In the genomic region with DNA sequence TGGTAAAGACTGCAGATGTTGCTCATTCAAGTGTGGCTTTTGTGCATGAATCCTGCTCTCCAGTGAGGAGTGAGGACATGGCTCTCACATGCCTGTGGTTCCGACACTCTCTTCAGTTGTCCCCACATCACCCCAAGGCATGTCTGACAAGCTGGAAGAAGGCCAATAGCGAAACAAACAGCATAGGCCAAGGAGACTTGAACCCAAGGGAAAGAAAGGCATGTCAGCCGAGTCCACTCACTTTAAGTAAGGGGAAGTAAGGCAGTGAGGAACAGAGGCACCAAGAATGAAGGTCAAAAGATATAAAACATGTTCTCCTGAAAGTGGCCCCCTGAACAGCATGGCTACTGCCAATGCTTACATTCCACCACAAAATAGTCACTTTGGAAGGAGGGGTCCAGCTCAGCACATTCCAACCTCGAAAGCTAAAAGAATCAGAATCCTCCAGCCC, we compare ENCODE assay signal across 9 mouse cellular contexts. TPM values are rescaled to one million over a fixed set of nuclear protein-coding genes. Genes with fewer than 3 reads are reported as not detected.
DNase-seq lines count a peak whose midpoint lies in the region; ATAC-seq and TF ChIP-seq lines count a peak whose summit lies in the region.
"Had no signal": no experiment of that assay in that cellular context is flagged by ENCODE, and none has a peak within 500 bp of the region (broad histone marks: within the 10 kb centered on the region; RNA-seq: fewer than 3 reads in every experiment).

No protein-coding gene starts in this region.

- peak; percentile 23 for DNase-seq in gastrocnemius, adult 2 months
- DNase-seq in gastrocnemius, adult 8-10 months (ENCODE audit: low spot score in 2 of 2): no peak
- DNase-seq in fibroblast of lung, adult 2 months (ENCODE audit: low read depth): peak; percentile 52
- DNase-seq in kidney, adult 9 months: peak; percentile 58
- DNase-seq in lung, postnatal 4 days: peak; percentile 36 to 62
- no peak for DNase-seq in yolk sac, embryonic 10.5 days (ENCODE audit: low spot score)
- no peak for DNase-seq in cerebellum, postnatal 25 days

- intact Hi-C loops in gastrocnemius, adult 2 months (cut with DNase I): loop anchor here (10.0 kb wide), 1 partner anchor 60 kb away; the partner anchor contains the start of gene Slc40a1

- no peak for TF ChIP-seq CTCF in gastrocnemius, adult 2 months (IDR thresholded peaks at IDR 0.05)

- no peak for ATAC-seq in frontal cortex, adult (ENCODE audit: low TSS enrichment)

- H3K4me3 ChIP-seq in gastrocnemius, adult 2 months: no peak overlapping the region

- peak overlapping the region; percentile 68 for H3K27ac ChIP-seq in gastrocnemius, adult 2 months
- H3K27ac ChIP-seq: liver, embryonic 14.5 days had no signal

RNA-seq across cellular contexts. Expression of gene Gm5269, which starts 25.5 kb away (rescaled TPM):
- not detected for total RNA-seq in gastrocnemius, adult 2 months (2021)
- total RNA-seq in gastrocnemius, adult 8-10 months (2022): not detected

Comparison
In these comparisons a context has a peak if more than half of its experiments do, and no peak if none do; other contexts are left out.
1. DNase-seq: peak in gastrocnemius, adult 2 months (single experiment), fibroblast of lung, adult 2 months (single experiment), kidney, adult 9 months (single experiment) and lung, postnatal 4 days (2 of 2); none in gastrocnemius, adult 8-10 months (0 of 2), yolk sac, embryonic 10.5 days (single experiment) and cerebellum, postnatal 25 days (0 of 2).